Mouse (Mus musculus) spleen, postnatal 36 days (tissue): ENCODE results near the gene Ggt7.
"Not testable (repeated sequence)": the region's sequence is repeated elsewhere in the genome, so short reads cannot be mapped to it uniquely, and the experiment has no call there.

Experiments
- DNase-seq, 2 experiments: peaks; one replicate each; pipeline ENCODE4 v3.0.0; 2022; ENCODE audit warnings: low spot score in 2 of 2, mixed read lengths in 1 of 2

Gene Ggt7

DNA sequence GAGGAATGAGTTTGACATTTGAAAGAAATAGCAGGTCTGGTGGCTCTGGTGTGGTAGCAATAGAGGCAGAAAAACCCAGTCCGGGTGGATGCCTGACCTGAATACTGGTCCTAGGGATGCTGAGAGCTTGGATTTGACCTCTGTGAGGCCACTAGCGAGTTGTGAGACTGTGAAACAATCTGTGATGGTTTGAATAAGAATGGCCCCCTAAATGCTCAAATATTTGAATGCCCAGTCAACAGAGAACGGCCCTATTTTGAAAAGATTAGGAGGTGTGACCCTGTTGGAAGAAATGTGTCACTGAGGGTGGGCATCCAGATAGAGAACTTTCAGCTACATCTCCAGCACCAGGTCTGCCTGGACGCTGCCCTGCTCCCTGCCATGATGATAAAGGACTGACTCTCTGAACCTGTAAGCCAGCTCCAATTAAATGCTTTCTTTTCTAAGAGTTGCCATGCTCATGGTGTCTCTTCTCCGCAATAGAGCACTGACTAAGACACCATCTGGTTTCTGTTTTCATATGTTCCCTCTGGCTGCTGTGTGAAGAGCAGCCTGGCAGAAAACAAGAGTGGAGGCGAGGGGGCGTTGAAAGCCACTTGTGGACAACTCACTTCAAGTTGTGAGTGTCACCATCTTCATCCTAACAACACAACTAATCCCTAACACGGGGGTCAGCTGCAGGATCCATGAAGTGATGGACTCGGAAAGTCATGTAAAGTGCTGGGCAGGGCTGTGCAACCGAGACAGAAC, 10.1 kb downstream of the Ggt7 start:
- no peak for DNase-seq

DNA sequence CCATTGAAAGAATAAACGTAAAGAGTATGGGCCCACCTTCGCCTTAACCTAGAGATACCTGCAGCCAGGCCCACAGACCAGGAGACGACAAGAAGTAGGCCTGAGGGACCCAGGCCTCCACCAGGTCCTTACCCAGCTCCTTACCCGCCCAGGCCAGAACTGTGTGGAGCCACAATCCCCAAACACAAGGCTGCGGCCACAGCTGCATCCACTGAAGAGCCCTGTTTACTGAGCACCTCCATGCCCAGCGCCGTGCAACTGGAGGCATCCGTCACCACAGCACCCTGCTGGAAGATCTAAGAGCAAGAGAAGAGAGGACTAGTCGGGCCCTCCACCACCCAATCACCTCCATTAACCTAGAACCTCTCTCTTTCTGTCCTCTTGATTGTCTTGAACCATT, 12.2 kb downstream of the Ggt7 start:
- DNase-seq: no peak

DNA sequence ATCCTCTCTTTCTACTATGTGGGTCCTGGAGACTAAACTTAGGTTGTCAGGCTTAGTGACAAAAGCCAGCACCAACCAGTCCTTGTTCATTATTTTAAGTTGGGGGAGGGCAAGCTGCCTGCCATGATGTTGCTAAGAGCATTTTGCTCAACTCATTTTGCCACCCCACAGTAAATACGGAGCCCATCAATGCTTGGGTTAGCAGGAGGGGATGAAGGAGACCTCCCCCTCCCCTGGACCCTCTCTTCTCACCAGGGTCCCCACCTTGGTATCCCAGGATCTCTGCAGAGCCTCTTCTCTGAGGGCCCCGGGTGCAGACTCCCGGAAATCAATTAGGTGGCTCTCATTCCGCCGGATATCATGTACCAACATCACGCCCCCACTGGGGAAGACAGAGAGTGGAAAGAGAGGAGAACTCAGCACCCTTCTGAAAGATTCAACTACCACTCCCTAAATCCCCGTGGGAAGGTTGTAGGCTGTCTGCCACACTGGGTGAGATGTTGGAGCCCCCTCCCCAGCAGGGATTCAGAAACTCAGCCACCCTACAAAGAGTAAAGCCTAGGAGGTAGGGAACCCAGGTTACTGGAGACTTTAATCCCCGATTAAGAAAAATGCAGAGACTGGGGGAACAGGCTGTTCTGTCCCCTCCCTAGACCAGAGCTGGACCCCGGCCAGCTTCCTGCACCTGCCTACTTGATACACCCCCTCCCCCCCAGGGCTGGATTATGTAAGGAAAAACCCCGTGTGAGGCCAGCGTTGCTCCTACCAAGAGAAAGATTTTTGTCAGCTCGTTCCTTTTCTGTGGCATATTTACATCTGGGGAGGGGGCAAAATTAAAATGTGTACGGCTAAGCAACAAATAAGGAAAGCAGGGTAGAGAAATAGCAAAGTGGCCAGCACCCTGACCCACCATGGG, 13.3 kb downstream of the Ggt7 start:
- no peak for DNase-seq

DNA sequence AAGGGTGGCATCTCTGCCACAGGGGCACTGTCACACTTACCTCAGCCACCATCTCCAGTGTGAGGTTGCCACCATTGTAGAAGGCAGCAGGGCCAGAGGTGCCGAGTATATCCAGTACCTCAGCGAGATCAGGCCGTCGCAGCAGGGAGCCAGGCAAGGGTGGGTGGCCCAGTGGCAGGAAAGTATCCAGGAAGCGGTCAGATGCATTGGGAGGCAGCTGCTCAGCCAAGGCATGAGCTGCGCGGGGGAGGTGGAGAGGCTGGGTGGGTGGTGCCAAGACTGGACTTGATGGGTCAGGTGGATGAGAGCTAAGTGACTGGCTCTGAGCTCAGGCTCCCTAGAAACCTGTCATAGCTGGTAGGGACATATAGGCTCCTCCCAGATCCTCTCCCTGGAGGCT, 15.4 kb downstream of the Ggt7 start:
- DNase-seq: no peak

DNA sequence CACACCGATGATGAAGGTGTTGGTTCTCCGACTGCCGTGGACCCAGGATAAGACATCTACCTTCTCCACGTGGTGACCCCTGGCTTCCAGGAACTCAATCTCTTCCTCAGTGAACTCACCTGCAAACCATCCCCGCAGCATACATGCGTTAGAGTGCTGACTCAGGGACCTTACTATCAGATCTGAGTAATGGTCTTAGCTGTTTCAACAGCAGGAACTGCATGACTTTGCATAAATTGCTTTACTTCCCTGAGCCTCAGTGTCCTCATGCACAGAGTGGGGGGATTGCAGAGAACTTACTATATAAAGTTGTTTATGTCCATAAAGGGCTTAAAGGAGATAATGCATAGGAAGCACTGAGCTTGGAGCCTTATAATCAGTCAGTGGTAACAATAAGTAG, 27.0 kb downstream of the Ggt7 start:
- no peak for DNase-seq

DNA sequence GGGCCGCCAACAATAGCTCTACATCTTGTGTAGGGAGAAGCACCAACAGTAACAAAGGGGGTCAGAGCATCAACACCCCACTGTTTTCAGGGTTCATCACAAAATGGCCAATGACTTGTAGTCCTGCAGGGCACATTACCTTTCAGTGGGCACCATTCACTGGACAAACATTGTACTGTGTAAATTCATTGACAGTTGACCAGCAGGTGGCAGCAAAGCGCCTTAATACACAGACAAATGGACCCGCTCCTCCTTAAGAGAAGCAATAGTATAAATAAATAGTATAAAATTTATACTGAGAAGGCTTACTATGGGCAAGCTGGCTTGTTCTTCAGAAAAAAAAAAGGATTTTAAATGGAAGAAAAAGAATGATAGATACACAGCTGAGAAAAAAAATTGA, 36.0 kb downstream of the Ggt7 start:
- DNase-seq: peak; percentile 40 to 58

DNA sequence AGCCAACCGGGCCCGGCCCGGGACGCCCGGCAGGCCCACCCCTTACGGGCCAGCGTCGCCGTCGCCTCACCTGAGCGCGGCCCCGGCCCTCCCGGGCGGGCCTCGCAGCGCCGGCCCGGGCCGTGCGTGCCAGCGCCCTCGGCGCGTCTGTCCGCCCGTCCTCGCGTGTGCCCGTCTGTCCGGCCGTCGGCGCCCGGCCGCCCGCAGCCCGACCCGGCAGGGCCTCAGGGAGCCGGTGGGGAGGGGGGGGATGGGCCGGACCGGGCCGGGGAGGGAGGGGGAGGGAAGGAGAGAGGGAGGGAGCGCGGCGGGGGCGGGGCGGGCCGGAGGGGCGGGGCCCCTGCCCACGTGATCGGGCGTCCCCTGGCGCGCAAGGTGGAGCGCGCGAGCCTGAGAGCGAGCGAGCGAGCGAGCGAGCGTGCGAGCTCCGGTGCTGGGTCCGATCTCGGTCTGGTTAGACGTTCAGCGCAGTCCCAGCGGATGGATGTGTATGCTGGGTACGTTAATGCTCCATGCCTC, 44.4 kb downstream of the Ggt7 start, which contains the start of gene Ncoa6:
TSS of gene Ncoa6 (minus strand) at position 325 of the 519 bp plus-strand sequence.
- DNase-seq: peak; percentile 49 to 53

DNA sequence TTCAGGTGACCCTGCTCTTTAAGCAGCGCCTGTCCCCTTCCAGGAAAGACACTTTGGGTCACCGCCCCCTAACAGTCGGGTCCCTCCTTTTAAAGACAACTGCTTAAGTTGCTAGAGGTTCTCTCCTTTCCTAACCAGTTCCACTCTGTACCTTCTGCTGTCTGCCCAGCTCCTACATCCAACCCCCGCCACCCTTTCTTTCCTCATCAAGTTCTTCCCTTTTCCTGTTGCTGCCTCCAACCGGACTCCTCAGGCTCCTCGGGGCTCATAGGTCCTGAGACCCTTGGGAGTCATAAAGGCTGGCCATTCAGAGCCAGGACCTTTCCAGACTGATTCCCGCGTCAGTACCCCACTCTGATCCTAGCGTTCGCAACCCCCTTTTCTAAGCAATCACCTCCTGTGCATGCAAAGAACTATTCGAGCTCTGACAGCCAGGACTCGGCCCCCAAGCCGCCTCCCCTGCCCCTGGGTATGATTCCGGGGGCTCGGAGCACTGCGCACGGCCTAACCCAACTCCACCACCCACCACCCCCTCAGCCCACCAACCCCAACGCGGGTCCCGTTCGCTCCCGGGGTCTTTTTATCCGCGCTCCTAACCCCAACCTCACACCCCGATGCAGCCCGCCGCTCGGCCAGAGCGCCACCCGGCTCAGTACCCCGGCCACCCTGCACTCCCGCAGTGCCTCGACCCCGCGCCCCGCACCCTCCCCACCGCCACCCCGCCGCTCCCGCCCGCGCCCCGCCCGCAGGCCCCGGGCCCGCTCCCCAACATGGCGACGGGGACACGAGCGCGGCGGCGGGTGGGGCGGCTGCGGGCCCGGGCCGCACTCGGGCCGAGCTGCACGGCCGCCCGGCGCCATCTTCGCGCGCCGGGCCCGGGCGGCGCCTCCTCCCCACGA, 45.1 kb downstream of the Ggt7 start:
- peak in 1 of 2 experiments; percentile 25 for DNase-seq

DNA sequence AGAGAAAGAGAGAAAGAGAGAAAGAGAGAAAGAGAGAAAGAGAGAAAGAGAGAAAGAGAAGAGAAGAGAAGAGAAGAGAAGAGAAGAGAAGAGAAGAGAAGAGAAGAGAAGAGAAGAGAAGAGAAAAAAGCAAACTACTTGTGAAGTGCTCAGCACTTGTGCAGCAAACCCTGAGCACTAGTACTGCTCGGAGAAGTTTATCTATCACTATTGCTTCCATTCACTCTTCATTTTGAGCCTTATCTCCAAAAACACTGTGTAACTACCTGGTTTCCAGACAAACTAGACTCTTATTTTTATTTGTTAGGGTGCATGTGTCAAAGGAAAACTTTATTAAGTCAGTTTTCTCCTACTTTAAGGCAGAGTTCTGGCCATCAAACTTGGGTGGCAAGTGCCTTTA, 51.2 kb downstream of the Ggt7 start:
- DNase-seq: no peak

DNA sequence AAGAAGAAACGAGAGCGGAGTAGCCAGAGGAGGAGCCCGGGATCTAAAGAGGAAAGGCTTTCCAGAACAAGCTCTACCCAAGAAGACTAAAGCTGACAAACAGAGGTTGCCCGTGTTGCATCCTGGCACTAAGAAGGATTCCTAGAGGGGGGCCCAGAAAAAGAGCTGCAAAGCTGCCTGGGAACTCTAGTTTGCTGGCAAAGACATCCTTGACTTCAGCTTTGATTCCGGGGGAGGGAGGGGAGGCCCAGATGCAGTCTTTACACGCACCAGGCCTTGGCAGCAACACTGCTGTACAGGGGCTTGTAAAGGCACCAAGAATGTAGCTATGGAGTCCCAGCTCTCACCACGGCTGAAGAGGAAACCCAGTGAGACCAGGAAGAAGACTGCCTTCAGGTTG, 64.4 kb downstream of the Ggt7 start:
- no peak for DNase-seq

DNA sequence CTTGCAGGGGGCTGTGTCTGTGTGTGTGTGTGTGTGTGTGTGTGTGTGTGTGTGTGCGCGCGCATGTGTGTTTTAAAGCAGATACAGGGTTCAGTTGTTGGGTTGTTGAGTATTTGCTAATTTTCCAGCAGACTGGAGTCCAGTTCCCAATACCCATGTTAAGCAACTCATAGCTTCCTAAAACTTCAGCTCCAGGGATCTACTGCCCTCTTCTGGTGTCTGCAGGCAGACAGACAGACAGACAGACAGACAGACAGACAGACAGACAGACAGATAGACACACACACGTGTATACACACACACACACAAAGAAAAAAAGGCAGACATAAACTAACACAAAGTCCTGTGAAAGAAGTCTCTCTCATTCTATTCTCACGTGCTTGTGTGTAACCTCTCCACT, 66.8 kb downstream of the Ggt7 start:
- DNase-seq: no peak

DNA sequence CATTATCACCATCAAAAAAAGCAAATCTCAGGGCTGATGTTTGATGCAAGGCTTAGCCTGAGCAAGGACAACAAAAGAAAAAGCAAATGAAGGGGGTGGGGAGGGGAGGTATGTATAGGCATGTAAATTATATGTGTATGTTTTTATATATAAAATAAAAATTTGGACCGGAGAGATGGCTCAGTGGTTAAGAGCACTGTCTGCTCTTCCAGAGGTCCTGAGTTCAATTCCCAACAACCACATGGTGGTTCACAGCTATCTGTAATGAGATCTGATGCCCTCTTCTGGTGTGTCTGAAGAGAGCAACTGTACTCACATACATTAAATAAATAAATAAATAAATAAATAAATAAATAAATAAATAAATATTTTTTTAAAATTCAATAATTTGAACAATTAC, 70.1 kb downstream of the Ggt7 start:
- DNase-seq: not testable (repeated sequence)

DNA sequence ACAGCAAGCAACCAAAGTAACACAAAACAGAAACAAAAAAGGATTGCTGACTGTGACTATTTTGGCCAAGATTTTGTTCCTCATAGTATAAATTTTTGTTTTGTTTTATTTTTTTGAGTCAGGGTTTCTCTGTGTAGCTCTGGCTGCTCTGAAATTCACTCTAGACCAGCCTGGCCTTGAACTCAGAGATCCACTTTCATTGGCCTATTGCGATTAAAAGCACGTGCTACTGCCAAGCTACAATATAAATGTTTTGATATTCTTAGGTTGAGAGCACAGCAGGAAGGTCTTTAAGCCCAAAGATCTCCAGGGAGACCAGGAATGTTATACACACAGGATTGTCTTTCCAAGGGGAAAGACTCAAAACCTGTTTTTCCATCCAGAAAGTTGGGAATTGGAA, 74.6 kb downstream of the Ggt7 start:
- DNase-seq: no peak

DNA sequence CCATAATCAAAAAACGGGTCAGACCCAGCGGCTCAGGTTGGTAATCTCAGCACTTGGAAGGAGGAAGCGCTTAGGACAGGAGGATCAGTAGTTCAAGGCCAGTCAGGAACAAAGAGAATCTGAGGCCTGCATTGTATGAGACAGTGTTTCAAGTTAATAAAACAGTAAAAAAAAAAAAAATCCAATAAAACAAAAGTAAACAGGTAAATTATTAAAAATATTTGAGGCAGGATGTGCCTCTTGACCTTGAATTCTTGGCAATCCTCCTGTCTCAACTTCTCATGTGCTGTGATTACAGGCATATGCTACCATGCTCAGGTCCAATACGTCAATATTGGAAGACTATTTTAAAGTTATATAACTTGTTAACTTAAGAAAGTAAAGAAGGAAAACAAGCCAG, 75.1 kb downstream of the Ggt7 start:
- no peak for DNase-seq
